Mouse (Mus musculus) right cerebral cortex, postnatal 10 days (tissue): ENCODE results near the gene Vezf1.

Source experiments
- DNase-seq, 2 experiments: peaks; one replicate each; pipeline ENCODE4 v3.0.0; 2021; ENCODE audit warnings: low spot score in 2 of 2

Gene Vezf1

GRCm38 (mm10) chr11:88098021-88098729 lies 30.1 kb downstream of the Vezf1 start, which contains the start of gene Cuedc1:
Cuedc1 (plus strand) TSS chr11:88098058.
- no peak for DNase-seq

GRCm38 (mm10) chr11:88098787-88099598 lies 30.9 kb downstream of the Vezf1 start:
- peak; percentile 81 to 85 for DNase-seq

GRCm38 (mm10) chr11:88099599-88100023 lies 31.5 kb downstream of the Vezf1 start:
- DNase-seq: peak; percentile 56 to 70

- DNase-seq: no peak
Measured at GRCm38 (mm10) chr11:88100170-88100569, 32.1 kb downstream of the Vezf1 start.

GRCm38 (mm10) chr11:88103214-88103941 lies 35.3 kb downstream of the Vezf1 start:
- no peak for DNase-seq

GRCm38 (mm10) chr11:88105494-88106291 lies 37.6 kb downstream of the Vezf1 start:
- DNase-seq: no peak

GRCm38 (mm10) chr11:88106292-88106554 lies 38.1 kb downstream of the Vezf1 start:
- DNase-seq: no peak

GRCm38 (mm10) chr11:88107365-88107764 lies 39.3 kb downstream of the Vezf1 start:
- DNase-seq: no peak

GRCm38 (mm10) chr11:88110031-88110594 lies 42.0 kb downstream of the Vezf1 start:
- no peak for DNase-seq

GRCm38 (mm10) chr11:88112078-88112477 lies 44.0 kb downstream of the Vezf1 start:
- DNase-seq: no peak

GRCm38 (mm10) chr11:88112677-88113333 lies 44.7 kb downstream of the Vezf1 start:
- DNase-seq: no peak

- DNase-seq: peak; percentile 43 to 46
Measured at GRCm38 (mm10) chr11:88113543-88114271, 45.6 kb downstream of the Vezf1 start.

GRCm38 (mm10) chr11:88114871-88115301 lies 46.8 kb downstream of the Vezf1 start:
- peak; percentile 53 to 58 for DNase-seq

- no peak for DNase-seq
Measured at GRCm38 (mm10) chr11:88116568-88116967, 48.5 kb downstream of the Vezf1 start.

GRCm38 (mm10) chr11:88117356-88118090 lies 49.4 kb downstream of the Vezf1 start:
- DNase-seq: no peak

GRCm38 (mm10) chr11:88118091-88118440 lies 50.0 kb downstream of the Vezf1 start:
- no peak for DNase-seq

GRCm38 (mm10) chr11:88118817-88119642 lies 51.0 kb downstream of the Vezf1 start:
- peak; percentile 80 to 88 for DNase-seq

- no peak for DNase-seq
Measured at GRCm38 (mm10) chr11:88122545-88122944, 54.5 kb downstream of the Vezf1 start.
